Mouse (Mus musculus): ENCODE data around the gene Dytn. TPM values are rescaled to one million over a fixed set of nuclear protein-coding genes. Genes with fewer than 3 reads are reported as not detected.
"Not testable (repeated sequence)": the region's sequence is repeated elsewhere in the genome, so short reads cannot be mapped to it uniquely, and the experiment has no call there.

Dytn gene
- polyA plus RNA-seq, 1 experiment from 2014 or later, result not detected

GRCm38 (mm10) chr1:63659591-63659990 lies 27.1 kb downstream of the Dytn start:
- H3K36me3 ChIP-seq, result no peaks in the 10 kb centered on the region
- H3K4me1 ChIP-seq, result no peaks in the 10 kb centered on the region
- ATAC-seq (ENCODE audit: low FRiP score, low read depth), result no peak
- 2% methylated on average over 7 of the region's 7 CpGs for WGBS
- no peak overlapping the region for H3K9ac ChIP-seq
- no peaks in the 10 kb centered on the region for H3K9me3 ChIP-seq
- H3K27ac ChIP-seq, result no peak overlapping the region
- peaks cover 22% of the 10 kb centered on the region for H3K27me3 ChIP-seq
- H3K4me2 ChIP-seq (replicated peaks), result no peak overlapping the region
- H3K4me3 ChIP-seq, result no peak overlapping the region

GRCm38 (mm10) chr1:63658016-63658415 lies 28.7 kb downstream of the Dytn start:
- ATAC-seq (ENCODE audit: low FRiP score, low read depth), result no peak
- Histone ChIP-seq H3K27me3 (peaks cover 22% of the 10 kb centered on the region), H3K9me3 (no peaks in the 10 kb centered on the region), H3K27ac (no peak overlapping the region), H3K4me1 (no peaks in the 10 kb centered on the region), H3K4me3 (no peak overlapping the region), H3K36me3 (no peaks in the 10 kb centered on the region), H3K9ac (no peak overlapping the region), H3K4me2 (replicated peaks) (no peak overlapping the region)
- WGBS, result 11% methylated on average over 6 of the region's 6 CpGs

GRCm38 (mm10) chr1:63639921-63640320 lies 46.8 kb downstream of the Dytn start:
- H3K4me3 ChIP-seq, result no peak overlapping the region
- H3K27ac ChIP-seq, result no peak overlapping the region
- H3K36me3 ChIP-seq, result no peaks in the 10 kb centered on the region
- no peak for ATAC-seq (ENCODE audit: low FRiP score, low read depth)
- no peaks in the 10 kb centered on the region for H3K27me3 ChIP-seq
- no peak overlapping the region for H3K9ac ChIP-seq
- H3K9me3 ChIP-seq, result no peaks in the 10 kb centered on the region
- 79% methylated on average over 6 of the region's 6 CpGs for WGBS
- H3K4me1 ChIP-seq, result no peaks in the 10 kb centered on the region
- H3K4me2 ChIP-seq (replicated peaks), result no peak overlapping the region

GRCm38 (mm10) chr1:63630390-63630789 lies 56.3 kb downstream of the Dytn start:
- not testable (repeated sequence) for H3K27ac ChIP-seq; H3K4me1 ChIP-seq; H3K36me3 ChIP-seq; H3K9ac ChIP-seq; H3K9me3 ChIP-seq; H3K4me2 ChIP-seq (replicated peaks); ATAC-seq (ENCODE audit: low FRiP score, low read depth); H3K4me3 ChIP-seq; H3K27me3 ChIP-seq

GRCm38 (mm10) chr1:63628211-63628610 lies 58.5 kb downstream of the Dytn start:
- no peak overlapping the region for H3K4me3 ChIP-seq
- H3K36me3 ChIP-seq, result no peaks in the 10 kb centered on the region
- ATAC-seq (ENCODE audit: low FRiP score, low read depth), result peak; percentile 81; the same call in 1 of the 2 replicates
- no peak overlapping the region for H3K4me2 ChIP-seq (replicated peaks)
- no peak overlapping the region for H3K27ac ChIP-seq
- H3K9me3 ChIP-seq, result peaks cover 10% of the 10 kb centered on the region; the same call in 1 of the 2 replicates
- 17% methylated on average over 2 of the region's 2 CpGs for WGBS
- no peak overlapping the region for H3K9ac ChIP-seq
- 0 out of 2 replicates have a peak, but pooled peaks cover 2% of the 10 kb centered on the region for H3K4me1 ChIP-seq
- no peaks in the 10 kb centered on the region for H3K27me3 ChIP-seq

GRCm38 (mm10) chr1:63615668-63616067 lies 71.1 kb downstream of the Dytn start, which contains the start of gene Gm39653:
TSS of gene Gm39653 (plus strand) at chr1:63615968.
- Histone ChIP-seq H3K9me3 (no peaks in the 10 kb centered on the region), H3K36me3 (no peaks in the 10 kb centered on the region), H3K4me3 (no peak within 1 kb of the TSS), H3K27ac (no peak within 1 kb of the TSS), H3K9ac (no peak within 1 kb of the TSS), H3K27me3 (peaks cover 12% of the 10 kb centered on the region), H3K4me2 (replicated peaks) (no peak within 1 kb of the TSS), H3K4me1 (no peaks in the 10 kb centered on the region)
- WGBS, result 71% methylated on average over 3 of the region's 3 CpGs
- no peak for ATAC-seq (ENCODE audit: low FRiP score, low read depth)

GRCm38 (mm10) chr1:63614594-63614993 lies 72.1 kb downstream of the Dytn start:
- no peak for ATAC-seq (ENCODE audit: low FRiP score, low read depth)
- no peak overlapping the region for H3K4me2 ChIP-seq (replicated peaks)

GRCm38 (mm10) chr1:63609613-63610012 lies 77.1 kb downstream of the Dytn start:
- H3K36me3 ChIP-seq, result no peaks in the 10 kb centered on the region
- H3K4me2 ChIP-seq (replicated peaks), result no peak overlapping the region
- no peaks in the 10 kb centered on the region for H3K4me1 ChIP-seq
- 0 out of 2 replicates have a peak, but pooled peaks cover 4% of the 10 kb centered on the region for H3K9me3 ChIP-seq
- no peak for ATAC-seq (ENCODE audit: low FRiP score, low read depth)
- no peak overlapping the region for H3K27ac ChIP-seq
- WGBS, result 92% methylated on average over 4 of the region's 4 CpGs
- no peak overlapping the region for H3K4me3 ChIP-seq
- H3K27me3 ChIP-seq, result peaks cover 12% of the 10 kb centered on the region
- H3K9ac ChIP-seq, result no peak overlapping the region

More at GRCm38 (mm10) chr1:63614594-63614993, 72.1 kb downstream of the Dytn start:
- WGBS, result 4% methylated on average over 11 of the region's 11 CpGs
- Histone ChIP-seq H3K27ac (no peak overlapping the region), H3K27me3 (peaks cover 12% of the 10 kb centered on the region), H3K36me3 (no peaks in the 10 kb centered on the region), H3K9ac (no peak overlapping the region), H3K9me3 (0 out of 2 replicates have a peak, but pooled peaks cover 3% of the 10 kb centered on the region), H3K4me1 (no peaks in the 10 kb centered on the region), H3K4me3 (no peak overlapping the region)

GRCm38 (mm10) chr1:63603870-63604500 lies 82.7 kb downstream of the Dytn start:
- Histone ChIP-seq H3K4me3 (no peak overlapping the region), H3K9ac (no peak overlapping the region), H3K27me3 (no peaks in the 10 kb centered on the region), H3K4me1 (no peaks in the 10 kb centered on the region), H3K27ac (no peak overlapping the region), H3K9me3 (no peaks in the 10 kb centered on the region), H3K36me3 (no peaks in the 10 kb centered on the region), H3K4me2 (replicated peaks) (no peak overlapping the region)
- 47% methylated on average over 3 of the region's 3 CpGs for WGBS
- no peak for ATAC-seq (ENCODE audit: low FRiP score, low read depth)

- ATAC-seq (ENCODE audit: low FRiP score, low read depth), result no peak
- no peak overlapping the region for H3K27ac ChIP-seq
- no peak overlapping the region for H3K9ac ChIP-seq
- H3K4me1 ChIP-seq, result no peaks in the 10 kb centered on the region
- H3K27me3 ChIP-seq, result no peaks in the 10 kb centered on the region
- no peaks in the 10 kb centered on the region for H3K9me3 ChIP-seq
- no peaks in the 10 kb centered on the region for H3K36me3 ChIP-seq
- 65% methylated on average over 7 of the region's 7 CpGs for WGBS
- no peak overlapping the region for H3K4me2 ChIP-seq (replicated peaks)
- no peak overlapping the region for H3K4me3 ChIP-seq
Measured at GRCm38 (mm10) chr1:63586869-63587268, 99.9 kb downstream of the Dytn start.

GRCm38 (mm10) chr1:63579153-63579552 lies 107.6 kb downstream of the Dytn start:
- no peak overlapping the region for H3K9ac ChIP-seq
- H3K9me3 ChIP-seq, result no peaks in the 10 kb centered on the region
- no peaks in the 10 kb centered on the region for H3K4me1 ChIP-seq
- H3K27me3 ChIP-seq, result no peaks in the 10 kb centered on the region
- no peak for ATAC-seq (ENCODE audit: low FRiP score, low read depth)
- WGBS, result 84% methylated on average over 8 of the region's 8 CpGs
- no peaks in the 10 kb centered on the region for H3K36me3 ChIP-seq
- H3K27ac ChIP-seq, result no peak overlapping the region
- no peak overlapping the region for H3K4me3 ChIP-seq
- no peak overlapping the region for H3K4me2 ChIP-seq (replicated peaks)

GRCm38 (mm10) chr1:63576803-63577202 lies 109.9 kb downstream of the Dytn start:
- Histone ChIP-seq H3K36me3 (no peaks in the 10 kb centered on the region), H3K27ac (no peak overlapping the region), H3K27me3 (no peaks in the 10 kb centered on the region), H3K4me3 (no peak overlapping the region), H3K9ac (no peak overlapping the region), H3K4me1 (no peaks in the 10 kb centered on the region), H3K9me3 (no peaks in the 10 kb centered on the region), H3K4me2 (replicated peaks) (no peak overlapping the region)
- WGBS, result 25% methylated on average over 5 of the region's 5 CpGs
- ATAC-seq (ENCODE audit: low FRiP score, low read depth), result no peak
